Mouse (Mus musculus): ENCODE measurements around the gene Nat8f3. TPM values are rescaled to one million over a fixed set of nuclear protein-coding genes. Genes with fewer than 3 reads are reported as not detected.
"Not testable (repeated sequence)": the region's sequence is repeated elsewhere in the genome, so short reads cannot be mapped to it uniquely, and the experiment has no call there.

The Nat8f3 gene
- polyA plus RNA-seq (2015; fragmentation: Nextera tagmentation; extraction: Ambion mirVana): 0.14 TPM in 1 of 2 replicates, not detected in the other

DNA sequence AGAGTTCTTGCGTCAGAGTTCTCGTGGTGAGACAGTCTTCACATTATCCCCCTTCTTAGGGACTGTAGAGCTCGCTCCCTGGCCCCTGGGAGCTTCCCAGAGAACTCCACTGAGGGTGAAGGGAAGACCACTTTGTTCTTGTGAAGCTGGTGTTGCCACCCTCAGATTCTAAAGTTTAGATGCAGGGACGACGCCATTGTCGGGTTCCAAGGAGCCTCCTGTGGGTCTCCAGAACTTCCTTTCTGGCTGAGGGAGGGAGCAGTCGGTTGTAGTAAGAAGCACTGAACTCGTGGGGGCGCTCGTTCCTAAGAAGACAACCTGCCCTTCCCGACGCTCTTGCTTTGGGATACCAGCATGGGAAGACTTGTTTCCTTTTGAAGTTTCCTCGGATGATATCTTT, at the start of gene Nat8f3:
Nat8f3 (minus strand) TSS at position 223 of the 400 bp plus-strand sequence.
- ATAC-seq; H3K27ac ChIP-seq (ENCODE audit: low read depth, low read length); H3K4me1 ChIP-seq (replicated peaks; ENCODE audit: control insufficient read depth, insufficient read depth, low read length); H3K9me3 ChIP-seq (ENCODE audit: control insufficient read depth); H3K4me2 ChIP-seq (replicated peaks; ENCODE audit: low read depth); H3K27me3 ChIP-seq (replicated peaks; ENCODE audit: control insufficient read depth, insufficient read depth, low read length); H3K36me3 ChIP-seq (ENCODE audit: control insufficient read depth, insufficient read depth); H3K4me3 ChIP-seq (ENCODE audit: low read depth, low read length); H3K9ac ChIP-seq (ENCODE audit: low read depth, low read length): not testable (repeated sequence)
- peak; percentile 41; the same call in 1 of the 2 replicates for TF ChIP-seq CTCF (IDR thresholded peaks at IDR 0.05; ENCODE audit: low read depth)
- 66% methylated on average over 13 of the region's 13 CpGs for WGBS

- Histone ChIP-seq H3K4me1 (replicated peaks; ENCODE audit: control insufficient read depth, insufficient read depth, low read length) (no peaks in the 10 kb centered on the region), H3K27me3 (replicated peaks; ENCODE audit: control insufficient read depth, insufficient read depth, low read length) (no peaks in the 10 kb centered on the region), H3K9me3 (ENCODE audit: control insufficient read depth) (no peaks in the 10 kb centered on the region), H3K27ac (ENCODE audit: low read depth, low read length) (no peak overlapping the region), H3K9ac (ENCODE audit: low read depth, low read length) (no peak overlapping the region), H3K36me3 (ENCODE audit: control insufficient read depth, insufficient read depth) (no peaks in the 10 kb centered on the region), H3K4me2 (replicated peaks; ENCODE audit: low read depth) (no peak overlapping the region), H3K4me3 (ENCODE audit: low read depth, low read length) (no peak overlapping the region)
- 86% methylated on average over 2 of the region's 2 CpGs for WGBS
- no peak for ATAC-seq
- no peak; the same call in 1 of the 2 replicates for TF ChIP-seq CTCF (IDR thresholded peaks at IDR 0.05; ENCODE audit: low read depth)
Observed at GRCm38 (mm10) chr6:85813339-85813738, 47.8 kb upstream of the Nat8f3 start.

GRCm38 (mm10) chr6:85810942-85811537, 45.5 kb upstream of the Nat8f3 start:
- WGBS: 37% methylated on average over 3 of the region's 3 CpGs
- not testable (repeated sequence) for H3K36me3 ChIP-seq (ENCODE audit: control insufficient read depth, insufficient read depth); H3K4me1 ChIP-seq (replicated peaks; ENCODE audit: control insufficient read depth, insufficient read depth, low read length); H3K4me3 ChIP-seq (ENCODE audit: low read depth, low read length); H3K4me2 ChIP-seq (replicated peaks; ENCODE audit: low read depth); H3K27ac ChIP-seq (ENCODE audit: low read depth, low read length); H3K9ac ChIP-seq (ENCODE audit: low read depth, low read length); H3K9me3 ChIP-seq (ENCODE audit: control insufficient read depth); H3K27me3 ChIP-seq (replicated peaks; ENCODE audit: control insufficient read depth, insufficient read depth, low read length)
- 0 out of 2 replicates have a peak, but pooled peaks have one; percentile 60 for ATAC-seq

GRCm38 (mm10) chr6:85810514-85810913, 45.0 kb upstream of the Nat8f3 start:
- H3K4me3 ChIP-seq (ENCODE audit: low read depth, low read length); H3K4me2 ChIP-seq (replicated peaks; ENCODE audit: low read depth); H3K4me1 ChIP-seq (replicated peaks; ENCODE audit: control insufficient read depth, insufficient read depth, low read length); H3K9ac ChIP-seq (ENCODE audit: low read depth, low read length); H3K36me3 ChIP-seq (ENCODE audit: control insufficient read depth, insufficient read depth); H3K9me3 ChIP-seq (ENCODE audit: control insufficient read depth); H3K27me3 ChIP-seq (replicated peaks; ENCODE audit: control insufficient read depth, insufficient read depth, low read length); ATAC-seq; H3K27ac ChIP-seq (ENCODE audit: low read depth, low read length): not testable (repeated sequence)
- 91% methylated on average over 2 of the region's 3 CpGs for WGBS

GRCm38 (mm10) chr6:85809784-85810183, 44.2 kb upstream of the Nat8f3 start:
- H3K27ac ChIP-seq (ENCODE audit: low read depth, low read length); H3K4me2 ChIP-seq (replicated peaks; ENCODE audit: low read depth); H3K36me3 ChIP-seq (ENCODE audit: control insufficient read depth, insufficient read depth); H3K9me3 ChIP-seq (ENCODE audit: control insufficient read depth); H3K4me1 ChIP-seq (replicated peaks; ENCODE audit: control insufficient read depth, insufficient read depth, low read length); H3K27me3 ChIP-seq (replicated peaks; ENCODE audit: control insufficient read depth, insufficient read depth, low read length); H3K9ac ChIP-seq (ENCODE audit: low read depth, low read length); ATAC-seq; H3K4me3 ChIP-seq (ENCODE audit: low read depth, low read length): not testable (repeated sequence)
- 54% methylated on average over 2 of the region's 3 CpGs for WGBS

DNA sequence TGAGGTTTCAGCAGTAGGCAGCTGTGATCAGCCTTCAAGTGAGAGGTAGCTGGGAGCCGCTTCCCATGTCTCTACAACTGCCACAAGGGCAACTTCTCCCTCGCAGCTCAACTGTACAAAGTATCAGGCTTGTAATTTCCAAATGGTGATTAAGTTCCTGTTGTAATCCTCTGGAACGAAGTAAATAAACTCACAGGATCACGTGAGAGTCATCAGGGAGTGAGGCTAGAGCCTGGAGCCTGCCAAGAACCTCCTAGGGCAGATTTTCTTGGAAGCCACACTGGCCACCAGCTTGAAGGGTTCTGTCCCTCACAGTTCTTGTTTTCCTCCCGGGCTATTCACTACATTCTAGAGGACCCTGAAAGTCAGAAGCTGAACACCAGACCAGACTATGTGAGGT, 37.6 kb upstream of the Nat8f3 start:
- not testable (repeated sequence) for ATAC-seq; H3K4me1 ChIP-seq (replicated peaks; ENCODE audit: control insufficient read depth, insufficient read depth, low read length); H3K4me2 ChIP-seq (replicated peaks; ENCODE audit: low read depth); H3K36me3 ChIP-seq (ENCODE audit: control insufficient read depth, insufficient read depth); H3K4me3 ChIP-seq (ENCODE audit: low read depth, low read length); H3K27ac ChIP-seq (ENCODE audit: low read depth, low read length); H3K9ac ChIP-seq (ENCODE audit: low read depth, low read length); H3K9me3 ChIP-seq (ENCODE audit: control insufficient read depth); H3K27me3 ChIP-seq (replicated peaks; ENCODE audit: control insufficient read depth, insufficient read depth, low read length)
- 50% methylated on average over 5 of the region's 5 CpGs for WGBS

- H3K36me3 ChIP-seq (ENCODE audit: control insufficient read depth, insufficient read depth); H3K9me3 ChIP-seq (ENCODE audit: control insufficient read depth); H3K9ac ChIP-seq (ENCODE audit: low read depth, low read length); H3K4me2 ChIP-seq (replicated peaks; ENCODE audit: low read depth); H3K4me1 ChIP-seq (replicated peaks; ENCODE audit: control insufficient read depth, insufficient read depth, low read length); H3K27ac ChIP-seq (ENCODE audit: low read depth, low read length); ATAC-seq; H3K27me3 ChIP-seq (replicated peaks; ENCODE audit: control insufficient read depth, insufficient read depth, low read length); H3K4me3 ChIP-seq (ENCODE audit: low read depth, low read length): not testable (repeated sequence)
- WGBS: 80% methylated on average over 5 of the region's 6 CpGs
Observed at GRCm38 (mm10) chr6:85763127-85764070, 2.2 kb downstream of the Nat8f3 start.

GRCm38 (mm10) chr6:85762678-85763077, 2.9 kb downstream of the Nat8f3 start:
- not testable (repeated sequence) for H3K27ac ChIP-seq (ENCODE audit: low read depth, low read length); H3K9ac ChIP-seq (ENCODE audit: low read depth, low read length); H3K4me2 ChIP-seq (replicated peaks; ENCODE audit: low read depth); H3K4me1 ChIP-seq (replicated peaks; ENCODE audit: control insufficient read depth, insufficient read depth, low read length); H3K9me3 ChIP-seq (ENCODE audit: control insufficient read depth); H3K36me3 ChIP-seq (ENCODE audit: control insufficient read depth, insufficient read depth); H3K27me3 ChIP-seq (replicated peaks; ENCODE audit: control insufficient read depth, insufficient read depth, low read length); H3K4me3 ChIP-seq (ENCODE audit: low read depth, low read length); ATAC-seq
- 88% methylated on average over 1 of the region's 2 CpGs for WGBS

GRCm38 (mm10) chr6:85755705-85756249, 9.8 kb downstream of the Nat8f3 start:
- H3K4me2 ChIP-seq (replicated peaks; ENCODE audit: low read depth); H3K4me1 ChIP-seq (replicated peaks; ENCODE audit: control insufficient read depth, insufficient read depth, low read length): not testable (repeated sequence)

More at GRCm38 (mm10) chr6:85755705-85756249, 9.8 kb downstream of the Nat8f3 start:
- not testable (repeated sequence) for H3K36me3 ChIP-seq (ENCODE audit: control insufficient read depth, insufficient read depth); H3K27me3 ChIP-seq (replicated peaks; ENCODE audit: control insufficient read depth, insufficient read depth, low read length); H3K4me3 ChIP-seq (ENCODE audit: low read depth, low read length); H3K27ac ChIP-seq (ENCODE audit: low read depth, low read length); H3K9ac ChIP-seq (ENCODE audit: low read depth, low read length); ATAC-seq; H3K9me3 ChIP-seq (ENCODE audit: control insufficient read depth)
- WGBS: 36% methylated on average over 3 of the region's 6 CpGs

Measured in intestine, postnatal 0 days (tissue).